Comparison of ENCODE assay signal across 12 mouse cellular contexts in genomic region chr19:56994653-56995052, GRCm38 (mm10). TPM values are rescaled to one million over a fixed set of nuclear protein-coding genes. Genes with fewer than 3 reads are reported as not detected.
DNase-seq lines count a peak whose midpoint lies in the region; ATAC-seq and TF ChIP-seq lines count a peak whose summit lies in the region.
"Had no signal": no experiment of that assay in that cellular context is flagged by ENCODE, and none has a peak within 500 bp of the region (broad histone marks: within the 10 kb centered on the region; RNA-seq: fewer than 3 reads in every experiment).

No protein-coding gene starts in this region.

- peak; percentile 78 for DNase-seq in kidney, adult 11 months
- DNase-seq in kidney, postnatal 4 days = no peak
- peak; percentile 83 for DNase-seq in Patski (ENCODE audit: low read depth, low spot score)
- peak; percentile 83 for DNase-seq in kidney, adult 9 months
- peak; percentile 51 for DNase-seq in lung, postnatal 10 days
- no peak for DNase-seq in c-Kit-positive CD71-positive TER-119-positive erythroid progenitor cells, embryonic 14.5 days (ENCODE audit: low spot score)
- no peak for DNase-seq in gastrocnemius, postnatal 14 days
- DNase-seq: cerebellum, adult 9-10 months; thymus, postnatal 25 days had no signal

- ATAC-seq in Patski = peak; percentile 32
- ATAC-seq: midbrain, embryonic 13.5 days had no signal

- CTCF ChIA-PET in Patski (lab: Charles Lee) = no interaction called here

- intact Hi-C loops in gastrocnemius, postnatal 14 days (cut with DNase I; ENCODE audit: low total_unique reads) = no loop called here

- POLR2A ChIA-PET in Patski (lab: Charles Lee) = interaction anchor here (0.9 to 3.6 kb wide), 2 partner anchors 11 to 57 kb away, joined by 3 to 17 read pairs; no protein-coding TSS in a partner anchor

- TF ChIP-seq CTCF in Patski (IDR thresholded peaks at IDR 0.05) = no peak

- no peaks in the 10 kb centered on the region for H3K27me3 ChIP-seq in Patski
- H3K27me3 ChIP-seq: midbrain, embryonic 13.5 days; neural tube, embryonic 12.5 days had no signal

- in situ Hi-C loops in Patski (cut with MboI; ENCODE audit: low pct_unique_long_range_greater_than_20kb) = no loop called here

RNA-seq across cellular contexts. Expression of gene Afap1l2, which starts 13.4 kb away (rescaled TPM):
- polyA plus RNA-seq in Patski (2021) = 132 TPM
- 10 to 100 TPM in 1 of 2 experiments, 1 to 10 TPM in 1; 6.0 to 11.0 TPM for total RNA-seq in gastrocnemius, postnatal 14 days (2021)
- polyA plus RNA-seq: erythroblast, embryonic 14.5 days had no signal

Comparison
In these comparisons a context has a peak if more than half of its experiments do, and no peak if none do; other contexts are left out.
1. DNase-seq: peak in kidney, adult 11 months (single experiment), Patski (single experiment), kidney, adult 9 months (single experiment) and lung, postnatal 10 days (single experiment); none in kidney, postnatal 4 days (0 of 2), c-Kit-positive CD71-positive TER-119-positive erythroid progenitor cells, embryonic 14.5 days (single experiment) and gastrocnemius, postnatal 14 days (single experiment).